Mouse (Mus musculus) limb, embryonic 14.5 days (tissue): ENCODE measurements around the gene Rgs17. TPM values are rescaled to one million over a fixed set of nuclear protein-coding genes. Genes with fewer than 3 reads are reported as not detected.

Source experiments
- ATAC-seq: fragments of 200-750 bp; cut with Nextera tagmentation; 2 replicates; pipeline ENCODE4 v1.8.0; 2017; ENCODE audit warnings: low read depth, moderate number of reproducible peaks, moderate TSS enrichment; ENCODE audit not compliant: low FRiP score
- DNase-seq: peaks from one replicate; pipeline ENCODE4 v3.0.0-alpha.2; 2015; ENCODE audit warnings: low spot score
- H3K27ac ChIP-seq: fragments of 300-500 bp; sonication (generic); replicated peaks from 2 replicates; pipeline ENCODE4 v1.5.1; 2014; ENCODE audit warnings: low read depth, mild to moderate bottlenecking, low read length, moderate library complexity, mixed read lengths
- H3K27me3 ChIP-seq: fragments of 300-500 bp; sonication (generic); 2 replicates; pipeline ENCODE4 v1.6.1; 2014; ENCODE audit warnings: low read length, mixed read lengths; ENCODE audit not compliant: control insufficient read depth, insufficient read depth
- H3K36me3 ChIP-seq: fragments of 300-500 bp; sonication (generic); 2 replicates; pipeline ENCODE4 v1.6.1; 2014; ENCODE audit warnings: mild to moderate bottlenecking, low read length, moderate library complexity, mixed read lengths; ENCODE audit not compliant: control insufficient read depth, insufficient read depth
- H3K4me1 ChIP-seq: fragments of 300-500 bp; sonication (generic); 2 replicates; pipeline ENCODE4 v1.6.1; 2014; ENCODE audit warnings: antibody characterized with exemption, low read length, mixed read lengths; ENCODE audit not compliant: control insufficient read depth, insufficient read depth
- H3K4me2 ChIP-seq: fragments of 300-500 bp; sonication (generic); replicated peaks from 2 replicates; pipeline ENCODE4 v1.6.1; 2014; ENCODE audit warnings: low read depth, mild to moderate bottlenecking, low read length, moderate library complexity; ENCODE audit not compliant: severe bottlenecking
- H3K4me3 ChIP-seq: fragments of 300-500 bp; sonication (generic); replicated peaks from 2 replicates; pipeline ENCODE4 v1.5.1; 2014; ENCODE audit warnings: low read length
- H3K9ac ChIP-seq: fragments of 300-500 bp; sonication (generic); 2 replicates; pipeline ENCODE4 v1.6.1; 2014; ENCODE audit warnings: mild to moderate bottlenecking, low read depth, low read length, moderate library complexity; ENCODE audit not compliant: severe bottlenecking
- H3K9me3 ChIP-seq: fragments of 300-500 bp; sonication (generic); 2 replicates; pipeline ENCODE4 v1.6.1; 2016; ENCODE audit warnings: low read length; ENCODE audit not compliant: control insufficient read depth
- POLR2A ChIP-seq: fragments of 200-500 bp; IDR thresholded peaks from 2 replicates; pipeline ENCODE4 v1.8.0; 2012; ENCODE audit warnings: inconsistent platforms, mild to moderate bottlenecking, moderate library complexity, borderline replicate concordance; ENCODE audit not compliant: insufficient read depth, insufficient read length; ENCODE audit errors: extremely low read depth
- WGBS: fragments of 180-500 bp; shearing (Covaris S2); extraction: QIAGEN DNeasy Blood & Tissue Kit; methylation state at CpG from one replicate; pipeline ENCODE4 v1.1.7; 2014; 5-methylcytosine and 5-hydroxymethylcytosine counted together
- polyA plus RNA-seq, 2 experiments: library from polyadenylated mRNA; depleted of rRNA in 1 of 2; stranded (reverse) in 1 of 2; unstranded in 1 of 2; fragments of >200 nt; fragmentation: Nextera tagmentation in 1 of 2; extraction: Ambion mirVana in 1 of 2; gene quantifications; 2 replicates each; pipeline versions ENCODE4 v1.2.1 to v1.2.3; 2012 to 2014

The Rgs17 gene
- polyA plus RNA-seq, 2 experiments, result 0.57 to 1.0 TPM

GRCm38 (mm10) chr10:5857996-5858549 lies 64.1 kb downstream of the Rgs17 start:
- H3K4me1 ChIP-seq, result no peaks in the 10 kb centered on the region
- no peak overlapping the region for H3K4me2 ChIP-seq
- H3K36me3 ChIP-seq, result no peaks in the 10 kb centered on the region
- ATAC-seq, result no peak
- no peak for TF ChIP-seq POLR2A
- H3K9me3 ChIP-seq, result no peaks in the 10 kb centered on the region
- no peaks in the 10 kb centered on the region for H3K27me3 ChIP-seq
- no peak overlapping the region for H3K27ac ChIP-seq
- no peak for DNase-seq
- no peak overlapping the region for H3K4me3 ChIP-seq
- no peak overlapping the region for H3K9ac ChIP-seq
- 66% methylated on average over 10 of the region's 10 CpGs for WGBS

- WGBS, result 86% methylated on average over 8 of the region's 8 CpGs
These were observed 68.8 kb downstream of the Rgs17 start for GRCm38 (mm10) chr10:5853290-5853868.

GRCm38 (mm10) chr10:5846939-5847338 lies 75.3 kb downstream of the Rgs17 start:
- Histone ChIP-seq H3K27me3 (no peaks in the 10 kb centered on the region), H3K4me1 (no peaks in the 10 kb centered on the region), H3K27ac (no peak overlapping the region), H3K4me2 (no peak overlapping the region), H3K9ac (no peak overlapping the region), H3K9me3 (no peaks in the 10 kb centered on the region), H3K4me3 (no peak overlapping the region), H3K36me3 (no peaks in the 10 kb centered on the region)
- no peak for TF ChIP-seq POLR2A
- 28% methylated on average over 2 of the region's 2 CpGs for WGBS
- DNase-seq (peak; percentile 74), ATAC-seq (no peak)

More at GRCm38 (mm10) chr10:5853290-5853868, 68.8 kb downstream of the Rgs17 start:
- ATAC-seq, result no peak
- Histone ChIP-seq H3K4me1 (no peaks in the 10 kb centered on the region), H3K4me3 (no peak overlapping the region), H3K36me3 (no peaks in the 10 kb centered on the region), H3K27ac (no peak overlapping the region), H3K9me3 (no peaks in the 10 kb centered on the region), H3K9ac (no peak overlapping the region), H3K4me2 (no peak overlapping the region), H3K27me3 (no peaks in the 10 kb centered on the region)
- TF ChIP-seq POLR2A, result no peak
- no peak for DNase-seq

- no peaks in the 10 kb centered on the region for H3K4me1 ChIP-seq
- H3K9ac ChIP-seq, result no peak overlapping the region
- H3K27me3 ChIP-seq, result no peaks in the 10 kb centered on the region
- no peak overlapping the region for H3K4me2 ChIP-seq
- 88% methylated on average over 4 of the region's 4 CpGs for WGBS
- ATAC-seq (no peak), DNase-seq (peak; percentile 79)
- no peaks in the 10 kb centered on the region for H3K36me3 ChIP-seq
- TF ChIP-seq POLR2A, result no peak
- H3K9me3 ChIP-seq, result no peaks in the 10 kb centered on the region
- no peak overlapping the region for H3K4me3 ChIP-seq
- H3K27ac ChIP-seq, result no peak overlapping the region
These were observed 80.8 kb downstream of the Rgs17 start for GRCm38 (mm10) chr10:5841369-5841768.

- no peak for ATAC-seq
- peaks cover 8% of the 10 kb centered on the region for H3K4me1 ChIP-seq
- DNase-seq, result no peak
- H3K4me3 ChIP-seq, result no peak overlapping the region
- TF ChIP-seq POLR2A, result no peak
- no peak overlapping the region for H3K9ac ChIP-seq
- no peak overlapping the region for H3K4me2 ChIP-seq
- H3K36me3 ChIP-seq, result peaks cover 5% of the 10 kb centered on the region; the same call in 1 of the 2 replicates
- H3K9me3 ChIP-seq, result no peaks in the 10 kb centered on the region
- no peaks in the 10 kb centered on the region for H3K27me3 ChIP-seq
- no peak overlapping the region for H3K27ac ChIP-seq
- WGBS, result 74% methylated on average over 6 of the region's 6 CpGs
These were observed 95.7 kb downstream of the Rgs17 start for GRCm38 (mm10) chr10:5826336-5827025.
